Mouse (Mus musculus): ENCODE measurements around the gene Ubac2. TPM values are rescaled to one million over a fixed set of nuclear protein-coding genes. Genes with fewer than 3 reads are reported as not detected.
A peak's percentile ranks its signal among the peaks of the same experiment; 100 is the strongest.

The Ubac2 gene
- polyA plus RNA-seq, 1 experiment from 2014 or later, result 78.2 TPM

DNA sequence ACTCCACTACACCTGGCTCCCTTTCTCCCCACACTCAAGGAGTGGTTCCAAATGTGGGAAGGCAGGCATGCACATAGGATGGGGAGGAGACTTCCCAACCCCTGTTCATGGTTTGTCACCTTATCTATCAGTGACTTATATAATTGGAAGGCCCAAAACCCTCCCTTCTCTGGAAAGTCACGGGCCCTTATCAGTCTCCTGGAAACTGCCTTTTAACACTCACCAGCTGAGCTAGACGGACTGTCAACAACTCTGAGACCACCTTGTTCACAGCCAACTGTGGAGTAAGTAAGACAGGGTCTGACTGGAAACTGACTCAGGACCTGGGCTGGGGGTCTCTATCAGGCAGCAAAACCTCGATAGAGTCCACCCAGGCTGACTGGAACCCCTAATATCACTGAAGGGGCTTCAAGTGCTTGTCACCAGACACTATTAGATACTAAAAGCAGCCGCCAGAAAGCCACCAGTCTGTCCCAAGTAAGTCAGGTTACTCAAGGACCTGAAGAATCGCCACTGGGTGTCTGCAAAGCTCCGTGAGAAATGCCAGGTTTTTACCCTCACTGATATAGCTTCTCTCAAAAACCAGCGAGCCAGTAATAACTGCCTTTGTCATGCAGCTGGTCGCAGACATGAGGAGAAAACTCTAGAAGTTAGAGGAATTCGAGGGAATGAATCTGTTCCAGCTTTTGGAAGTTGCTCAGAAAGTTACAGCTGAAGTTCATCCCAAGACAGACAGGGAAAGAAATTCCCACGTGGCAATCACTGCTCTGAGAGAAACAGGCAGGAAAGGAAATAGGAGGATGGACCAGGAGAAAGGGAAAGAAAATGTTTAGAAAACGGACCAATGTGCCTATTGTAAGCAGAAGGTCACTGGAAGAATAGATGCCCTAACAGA lies 190.6 kb downstream of the Ubac2 start:
- Histone ChIP-seq H3K27me3 (ENCODE audit: control insufficient read depth, insufficient read depth, low read length) (no peaks in the 10 kb centered on the region), H3K9me3 (ENCODE audit: control insufficient read depth, low read length) (no peaks in the 10 kb centered on the region), H3K4me3 (ENCODE audit: low read length) (no peak overlapping the region), H3K4me2 (replicated peaks; ENCODE audit: low read depth, low read length) (no peak overlapping the region), H3K27ac (ENCODE audit: low read depth, low read length) (peak overlapping the region; percentile 4; the same call in 1 of the 2 replicates), H3K9ac (ENCODE audit: low read depth, low read length) (no peak overlapping the region), H3K36me3 (ENCODE audit: control insufficient read depth, insufficient read depth, low read length) (no peaks in the 10 kb centered on the region), H3K4me1 (ENCODE audit: control insufficient read depth, insufficient read depth, low read length) (no peaks in the 10 kb centered on the region)
- ATAC-seq (ENCODE audit: low FRiP score, low TSS enrichment), result no peak
- WGBS, result 61% methylated on average over 11 of the region's 11 CpGs

GRCm38 (mm10) chr14:122069948-122070347 lies 191.5 kb downstream of the Ubac2 start:
- Histone ChIP-seq H3K27ac (ENCODE audit: low read depth, low read length) (no peak overlapping the region), H3K9me3 (ENCODE audit: control insufficient read depth, low read length) (no peaks in the 10 kb centered on the region), H3K4me3 (ENCODE audit: low read length) (no peak overlapping the region), H3K36me3 (ENCODE audit: control insufficient read depth, insufficient read depth, low read length) (no peaks in the 10 kb centered on the region), H3K27me3 (ENCODE audit: control insufficient read depth, insufficient read depth, low read length) (no peaks in the 10 kb centered on the region), H3K4me2 (replicated peaks; ENCODE audit: low read depth, low read length) (no peak overlapping the region), H3K9ac (ENCODE audit: low read depth, low read length) (no peak overlapping the region), H3K4me1 (ENCODE audit: control insufficient read depth, insufficient read depth, low read length) (no peaks in the 10 kb centered on the region)
- ATAC-seq (ENCODE audit: low FRiP score, low TSS enrichment), result no peak
- WGBS, result 80% methylated on average over 3 of the region's 3 CpGs

Other genes with a start within 250 kb of the Ubac2 start
- gene Dock9, start 80.8 kb upstream of the Ubac2 start, polyA plus RNA-seq (2014; fragmentation: Nextera tagmentation; extraction: Ambion mirVana), result 8.3 and 14.3 TPM in 2 replicates
- gene Gpr18, start 37.2 kb downstream of the Ubac2 start, polyA plus RNA-seq (2014; fragmentation: Nextera tagmentation; extraction: Ambion mirVana), result 0.17 and 0.42 TPM in 2 replicates
- 3.9 and 4.0 TPM in 2 replicates for gene Gpr183, start 86.6 kb downstream of the Ubac2 start, polyA plus RNA-seq (2014; fragmentation: Nextera tagmentation; extraction: Ambion mirVana)
- not detected in 2 replicates for gene Timm8a2, start 156.1 kb downstream of the Ubac2 start, polyA plus RNA-seq (2014; fragmentation: Nextera tagmentation; extraction: Ambion mirVana)
- gene Tm9sf2, start 228.4 kb downstream of the Ubac2 start, polyA plus RNA-seq (2014; fragmentation: Nextera tagmentation; extraction: Ambion mirVana), result 99.0 and 173 TPM in 2 replicates

Measured in kidney, embryonic 14.5 days (tissue).